Mouse (Mus musculus) cortical plate, adult 2 months (tissue): ENCODE results near the gene Gm11042. TPM values are rescaled to one million over a fixed set of nuclear protein-coding genes. Genes with fewer than 3 reads are reported as not detected.

Experiments
- H3K27ac ChIP-seq: fragments of 200-500 bp; 2 replicates; pipeline ENCODE4 v1.5.1; 2012; ENCODE audit warnings: low read length, control low read depth, inconsistent platforms; ENCODE audit not compliant: insufficient read depth
- H3K4me1 ChIP-seq: fragments of 200-500 bp; 2 replicates; pipeline ENCODE4 v1.6.1; 2011; ENCODE audit warnings: low read length; ENCODE audit not compliant: control insufficient read depth, insufficient read depth
- H3K4me3 ChIP-seq: fragments of 200-500 bp; 2 replicates; pipeline ENCODE4 v1.5.1; 2011; ENCODE audit warnings: mild to moderate bottlenecking, low read length, control low read depth; ENCODE audit not compliant: insufficient read depth
- CTCF ChIP-seq: fragments of 200-500 bp; IDR thresholded peaks from 2 replicates; pipeline ENCODE4 v1.5.1; 2011; ENCODE audit warnings: mild to moderate bottlenecking, control low read depth, low read length; ENCODE audit not compliant: insufficient read depth; ENCODE audit errors: extremely low read depth
- POLR2A ChIP-seq: fragments of 200-500 bp; IDR thresholded peaks from 2 replicates; pipeline ENCODE4 v1.6.1; 2011; ENCODE audit warnings: mild to moderate bottlenecking, low read length, control low read depth; ENCODE audit not compliant: insufficient read depth; ENCODE audit errors: extremely low read depth
- polyA plus RNA-seq: library from polyadenylated mRNA; depleted of rRNA; stranded (reverse); fragments of >200 nt; gene quantifications from 2 replicates; pipeline ENCODE4 v1.2.3, GENCODE M21; 2012

The Gm11042 gene
- polyA plus RNA-seq, 1 experiment = not detected

GRCm38 (mm10) chr12:74267049-74267448, 49.1 kb downstream of the Gm11042 start:
- peaks cover 4% of the 10 kb centered on the region; the same call in 1 of the 2 replicates for H3K4me1 ChIP-seq
- no peak overlapping the region for H3K27ac ChIP-seq
- no peak overlapping the region for H3K4me3 ChIP-seq
- TF ChIP-seq CTCF (no peak), POLR2A (no peak)
